Mouse (Mus musculus): Measurements from ENCODE around the gene Nova1.

The Nova1 gene

DNA sequence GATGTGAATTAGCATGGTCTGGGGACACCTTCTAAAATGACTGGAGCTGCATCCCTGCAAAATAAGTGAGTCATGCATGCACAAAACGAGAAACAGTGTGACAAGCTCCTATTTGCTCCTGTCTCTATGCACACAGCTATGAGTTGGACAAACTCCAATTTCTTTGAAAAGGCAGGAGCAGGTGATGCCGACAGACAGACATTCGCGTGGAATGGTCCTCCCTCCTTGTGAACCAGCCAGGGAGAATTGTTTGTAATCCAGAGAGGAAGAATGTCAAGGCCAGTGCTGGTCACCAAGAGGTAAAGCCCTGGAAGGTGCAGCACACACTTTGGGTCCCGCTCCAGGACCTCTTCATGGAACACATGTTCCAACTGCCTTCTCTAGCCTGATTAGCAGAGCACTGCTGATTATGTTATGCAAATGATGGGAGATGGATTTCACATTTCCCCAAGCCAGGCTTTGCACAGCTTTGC lies 172.6 kb downstream of the Nova1 start:
- no peak for DNase-seq

DNA sequence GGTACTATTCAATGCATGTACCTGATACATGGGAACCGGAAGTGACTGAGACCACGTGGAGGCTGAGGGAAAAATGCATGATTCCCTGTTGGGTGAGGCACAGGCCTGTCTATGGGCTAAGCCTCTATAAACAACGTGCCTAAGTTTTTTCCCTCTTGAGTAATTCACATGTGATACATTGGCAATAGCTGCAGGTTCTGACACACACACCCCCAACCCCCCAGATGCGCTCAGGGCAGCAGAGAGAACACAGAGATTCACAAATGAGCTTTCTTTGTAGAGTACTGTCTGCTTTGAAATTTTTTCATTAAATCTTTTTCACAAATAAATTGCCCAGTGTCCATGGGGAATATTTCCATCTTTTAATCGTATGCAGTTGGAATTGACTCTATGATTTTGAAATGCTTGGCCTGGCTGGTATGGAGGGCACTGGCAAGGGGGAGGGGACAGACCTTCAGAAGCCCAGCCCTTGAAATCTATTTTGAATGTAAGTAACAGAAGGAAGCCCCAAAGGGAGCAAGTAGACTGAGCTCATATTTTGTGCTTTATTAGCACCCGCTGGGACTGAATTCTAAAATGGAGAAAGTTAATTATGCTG lies 173.3 kb downstream of the Nova1 start:
- no peak for DNase-seq
